Mouse (Mus musculus): ENCODE measurements around the gene Rab7. TPM values are rescaled to one million over a fixed set of nuclear protein-coding genes. Genes with fewer than 3 reads are reported as not detected.

Gene Rab7
- total and polyA plus RNA-seq, 3 experiments: 58.6 to 361 (median 68.9) TPM

GRCm38 (mm10) chr6:87981547-87982256 is 63.4 kb downstream of the Rab7 start, which contains the start of gene H1fx:
H1fx (minus strand) TSS chr6:87981637.
- H3K27me3 ChIP-seq (replicated peaks): peaks cover 5% of the 10 kb centered on the region
- peaks cover 4 to 11% of the 10 kb centered on the region in 2 experiments; a peak in 2 of 4 replicates for H3K4me1 ChIP-seq (ENCODE audit: control insufficient read depth in 1 of 2, insufficient read depth in 2 of 2)
- TF ChIP-seq KAT2A (IDR thresholded peaks at IDR 0.05; ENCODE audit: insufficient replicate concordance, low read length) (no peak), CTCF (conservative IDR thresholded peaks at IDR 0.05 in 1 of 2, IDR thresholded peaks at IDR 0.05 in 1 of 2; ENCODE audit: low read depth in 2 of 2, low read length in 2 of 2) (peak in 1 of 2 experiments; percentile 8; a peak in 1 of 4 replicates), BHLHE40 (IDR thresholded peaks at IDR 0.05; ENCODE audit: low read depth, low read length) (0 out of 2 replicates have a peak, but pooled peaks have one; percentile 27), ELF1 (IDR thresholded peaks at IDR 0.05; ENCODE audit: low read depth, low read length) (no peak), HCFC1 (IDR thresholded peaks at IDR 0.05; ENCODE audit: low read depth, low read length) (no peak)
- H3K4me3 ChIP-seq (replicated peaks in 1 of 3; ENCODE audit: low read depth in 2 of 3, low read length in 2 of 3, poor library complexity in 1 of 3): no peak within 1 kb of the TSS
- H3K4me2 ChIP-seq (ENCODE audit: insufficient read depth, low read depth, poor library complexity, severe bottlenecking): no peak within 1 kb of the TSS
- dilution Hi-C loops (cut with MboI; ENCODE audit: extremely low pct_ligation_motif_present, extremely low pct_unique_long_range_greater_than_20kb, low sequenced_read_pairs) (no loop called here), in situ Hi-C loops (cut with MboI; ENCODE audit: low pct_ligation_motif_present, low pct_unique_long_range_greater_than_20kb, low sequenced_read_pairs) (loop anchor here (5.0 kb wide), 1 partner anchor 34 kb away; no protein-coding TSS in a partner anchor)
- DNase-seq (ENCODE audit: extremely low read depth): peak; percentile 37
- no peak within 1 kb of the TSS for H3K9ac ChIP-seq (ENCODE audit: insufficient read depth, low read depth)
- H3K27ac ChIP-seq (ENCODE audit: insufficient read depth, low read depth): no peak within 1 kb of the TSS
- no peaks in the 10 kb centered on the region for H3K79me2 ChIP-seq (replicated peaks; ENCODE audit: control insufficient read depth, extremely low read depth, insufficient read depth, poor library complexity, severe bottlenecking)
- no peaks in the 10 kb centered on the region for H3K36me3 ChIP-seq (replicated peaks in 1 of 2; ENCODE audit: control insufficient read depth in 1 of 2, insufficient read depth in 1 of 2, low read length in 1 of 2)
- H3K9me3 ChIP-seq (replicated peaks; ENCODE audit: low read length): peaks cover 12% of the 10 kb centered on the region

- no peaks in the 10 kb centered on the region for H3K79me2 ChIP-seq (replicated peaks; ENCODE audit: control insufficient read depth, extremely low read depth, insufficient read depth, poor library complexity, severe bottlenecking)
- dilution Hi-C loops (cut with MboI; ENCODE audit: extremely low pct_ligation_motif_present, extremely low pct_unique_long_range_greater_than_20kb, low sequenced_read_pairs): no loop called here
- TF ChIP-seq CHD2 (IDR thresholded peaks at IDR 0.05; ENCODE audit: low read length) (no peak), EP300 (IDR thresholded peaks at IDR 0.05; ENCODE audit: low read length) (no peak), ELF1 (IDR thresholded peaks at IDR 0.05; ENCODE audit: low read depth, low read length) (no peak), RAD21 (IDR thresholded peaks at IDR 0.05; ENCODE audit: low read depth, low read length) (no peak), NRF1 (IDR thresholded peaks at IDR 0.05; ENCODE audit: low read depth, low read length) (no peak), E2F4 (IDR thresholded peaks at IDR 0.05; ENCODE audit: insufficient replicate concordance, low read depth, low read length) (no peak), USF1 (IDR thresholded peaks at IDR 0.05; ENCODE audit: low read depth, low read length) (no peak), TCF12 (IDR thresholded peaks at IDR 0.05; ENCODE audit: low read depth, low read length) (no peak)
- no peak overlapping the region for H3K9ac ChIP-seq (ENCODE audit: insufficient read depth, low read depth)
- peaks cover 12% of the 10 kb centered on the region for H3K9me3 ChIP-seq (replicated peaks; ENCODE audit: low read length)
- no peaks in the 10 kb centered on the region for H3K36me3 ChIP-seq (replicated peaks in 1 of 2; ENCODE audit: control insufficient read depth in 1 of 2, insufficient read depth in 1 of 2, low read length in 1 of 2)
- peaks cover 4 to 11% of the 10 kb centered on the region in 2 experiments; a peak in 2 of 4 replicates for H3K4me1 ChIP-seq (ENCODE audit: control insufficient read depth in 1 of 2, insufficient read depth in 2 of 2)
- H3K27me3 ChIP-seq (replicated peaks): peaks cover 5% of the 10 kb centered on the region
- no peak overlapping the region for H3K27ac ChIP-seq (ENCODE audit: insufficient read depth, low read depth)
- H3K4me3 ChIP-seq (replicated peaks in 1 of 3; ENCODE audit: low read depth in 2 of 3, low read length in 2 of 3, poor library complexity in 1 of 3): no peak overlapping the region
- no peak overlapping the region for H3K4me2 ChIP-seq (ENCODE audit: insufficient read depth, low read depth, poor library complexity, severe bottlenecking)
- in situ Hi-C loops (cut with MboI; ENCODE audit: low pct_ligation_motif_present, low pct_unique_long_range_greater_than_20kb, low sequenced_read_pairs): loop anchor here (5.0 kb wide), 1 partner anchor 34 kb away; no protein-coding TSS in a partner anchor
- no peak for DNase-seq (ENCODE audit: extremely low read depth)
Measured at GRCm38 (mm10) chr6:87981030-87981485, 64.0 kb downstream of the Rab7 start.
